ENCODE assay signal across 10 mouse cellular contexts in the genomic region with DNA sequence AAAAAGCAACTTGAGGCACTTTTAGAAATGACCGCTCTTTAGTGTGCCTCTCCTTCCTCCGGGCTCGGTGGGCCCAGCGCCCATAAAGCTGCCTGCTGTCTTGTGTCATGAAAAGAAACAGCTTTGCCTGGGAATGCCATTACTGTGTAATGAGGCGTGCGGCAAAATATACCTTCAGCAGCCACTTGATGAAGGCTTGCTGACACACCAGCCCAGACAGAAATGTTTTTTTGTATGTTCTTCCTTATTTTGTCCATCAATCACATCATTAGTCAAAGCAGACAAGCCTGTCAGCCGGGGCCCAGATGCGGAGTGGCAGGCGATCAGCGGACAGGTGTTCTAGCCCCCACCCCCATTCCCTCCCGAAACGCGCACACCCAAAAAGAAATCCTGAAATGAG.
A peak's percentile ranks its signal among the peaks of the same experiment; 100 is the strongest.
DNase-seq lines count a peak whose midpoint lies in the region; ATAC-seq and TF ChIP-seq lines count a peak whose summit lies in the region.
"Had no signal": no experiment of that assay in that cellular context is flagged by ENCODE, and none has a peak within 500 bp of the region (broad histone marks: within the 10 kb centered on the region; RNA-seq: fewer than 3 reads in every experiment).

No protein-coding gene starts in this region.

- H3K4me3 ChIP-seq in kidney, postnatal 0 days (replicated peaks; ENCODE audit: low read depth, low read length), result no peak overlapping the region
- no peak overlapping the region for H3K4me3 ChIP-seq in hindbrain, embryonic 13.5 days
- no peak overlapping the region for H3K4me3 ChIP-seq in neural tube, embryonic 12.5 days
- H3K4me3 ChIP-seq: midbrain, embryonic 15.5 days had no signal

- ATAC-seq in kidney, postnatal 0 days (replicated peaks; ENCODE audit: low FRiP score, low read depth), result no peak
- peak; percentile 61 for ATAC-seq in hindbrain, embryonic 13.5 days (ENCODE audit: low FRiP score)
- peak; percentile 66 for ATAC-seq in neural tube, embryonic 12.5 days (ENCODE audit: low FRiP score, low read depth)
- ATAC-seq in monocyte, adult 5-6 weeks (replicated peaks; ENCODE audit: insufficient number of reproducible peaks, low FRiP score, low TSS enrichment, poor library complexity, severe bottlenecking), result no peak
- ATAC-seq: midbrain, embryonic 15.5 days had no signal

- H3K27ac ChIP-seq in kidney, postnatal 0 days, result no peak overlapping the region
- H3K27ac ChIP-seq in hindbrain, embryonic 13.5 days, result 0 out of 2 replicates have a peak overlapping the region, but pooled peaks have one; percentile 58
- no peak overlapping the region for H3K27ac ChIP-seq in neural tube, embryonic 12.5 days
- H3K27ac ChIP-seq: midbrain, embryonic 15.5 days had no signal

- no peak overlapping the region for H3K9ac ChIP-seq in kidney, postnatal 0 days (ENCODE audit: low read depth, low read length)
- no peak overlapping the region for H3K9ac ChIP-seq in hindbrain, embryonic 13.5 days
- no peak overlapping the region for H3K9ac ChIP-seq in neural tube, embryonic 12.5 days
- H3K9ac ChIP-seq: midbrain, embryonic 15.5 days had no signal

- no peaks in the 10 kb centered on the region for H3K9me3 ChIP-seq in kidney, postnatal 0 days (replicated peaks; ENCODE audit: low read length)
- H3K9me3 ChIP-seq in hindbrain, embryonic 13.5 days, result no peaks in the 10 kb centered on the region
- no peaks in the 10 kb centered on the region for H3K9me3 ChIP-seq in neural tube, embryonic 12.5 days
- H3K9me3 ChIP-seq: midbrain, embryonic 15.5 days had no signal

- no peaks in the 10 kb centered on the region for H3K27me3 ChIP-seq in kidney, postnatal 0 days (ENCODE audit: insufficient read depth, low read length)
- no peaks in the 10 kb centered on the region for H3K27me3 ChIP-seq in hindbrain, embryonic 13.5 days
- no peaks in the 10 kb centered on the region for H3K27me3 ChIP-seq in neural tube, embryonic 12.5 days (replicated peaks)
- H3K27me3 ChIP-seq: midbrain, embryonic 15.5 days had no signal

- DNase-seq in kidney, postnatal 0 days (ENCODE audit: low spot score), result peak; percentile 65
- no peak for DNase-seq in kidney, adult 8-10 months
- DNase-seq in embryo, embryonic 11.5 days (ENCODE audit: low read depth, low spot score), result peak; percentile 50
- no peak for DNase-seq in heart, adult 8-10 months (ENCODE audit: low spot score)
- no peak for DNase-seq in ovary, postnatal 36 days (ENCODE audit: low spot score)
- DNase-seq: kidney, postnatal 10 days had no signal

- H3K4me1 ChIP-seq in kidney, postnatal 0 days (replicated peaks; ENCODE audit: insufficient read depth, low read length), result 0 out of 2 replicates have a peak, but pooled peaks cover 2% of the 10 kb centered on the region
- H3K4me1 ChIP-seq in hindbrain, embryonic 13.5 days (replicated peaks), result peaks cover 27% of the 10 kb centered on the region
- H3K4me1 ChIP-seq in neural tube, embryonic 12.5 days, result peaks cover 22% of the 10 kb centered on the region

- H3K36me3 ChIP-seq in kidney, postnatal 0 days (ENCODE audit: insufficient read depth, low read length), result no peaks in the 10 kb centered on the region
- no peaks in the 10 kb centered on the region for H3K36me3 ChIP-seq in hindbrain, embryonic 13.5 days
- no peaks in the 10 kb centered on the region for H3K36me3 ChIP-seq in neural tube, embryonic 12.5 days
- H3K36me3 ChIP-seq: midbrain, embryonic 15.5 days had no signal

- WGBS in kidney, postnatal 0 days, result 20% methylated on average over 13 of the region's 13 CpGs
- WGBS in hindbrain, embryonic 13.5 days, result 30% methylated on average over 13 of the region's 13 CpGs
- WGBS in neural tube, embryonic 12.5 days, result 20% methylated on average over 13 of the region's 13 CpGs

- no peak for TF ChIP-seq CTCF in kidney, postnatal 0 days (IDR thresholded peaks at IDR 0.05; ENCODE audit: low read depth)

- H3K4me2 ChIP-seq in kidney, postnatal 0 days (ENCODE audit: low read length), result peak overlapping the region; percentile 48
- peak overlapping the region; percentile 24 for H3K4me2 ChIP-seq in hindbrain, embryonic 13.5 days
- H3K4me2 ChIP-seq in neural tube, embryonic 12.5 days (replicated peaks), result peak overlapping the region; percentile 45
- H3K4me2 ChIP-seq: midbrain, embryonic 15.5 days had no signal

Comparison
In these comparisons a context has a peak if more than half of its experiments do, and no peak if none do; other contexts are left out.
1. DNase-seq: peak in kidney, postnatal 0 days (single experiment) and embryo, embryonic 11.5 days (single experiment); none in kidney, adult 8-10 months (0 of 2), heart, adult 8-10 months (single experiment) and ovary, postnatal 36 days (single experiment).
2. ATAC-seq: peak in hindbrain, embryonic 13.5 days (single experiment) and neural tube, embryonic 12.5 days (single experiment); none in kidney, postnatal 0 days (single experiment) and monocyte, adult 5-6 weeks (single experiment).
3. Peak in every context shown above with its lines, with median percentiles within 50 percentile points of each other: H3K4me2 ChIP-seq.